Mouse (Mus musculus) heart, postnatal 0 days (tissue): ENCODE measurements around the gene Ano3.

Experiments
- CTCF ChIP-seq: IDR thresholded peaks from 2 replicates; pipeline ENCODE4 v1.5.1; 2016; ENCODE audit warnings: antibody characterized with exemption, control low read depth, low read depth
- EP300 ChIP-seq: IDR thresholded peaks from 2 replicates; pipeline ENCODE4 v1.6.1; 2016; ENCODE audit warnings: antibody characterized with exemption, low read depth

DNA sequence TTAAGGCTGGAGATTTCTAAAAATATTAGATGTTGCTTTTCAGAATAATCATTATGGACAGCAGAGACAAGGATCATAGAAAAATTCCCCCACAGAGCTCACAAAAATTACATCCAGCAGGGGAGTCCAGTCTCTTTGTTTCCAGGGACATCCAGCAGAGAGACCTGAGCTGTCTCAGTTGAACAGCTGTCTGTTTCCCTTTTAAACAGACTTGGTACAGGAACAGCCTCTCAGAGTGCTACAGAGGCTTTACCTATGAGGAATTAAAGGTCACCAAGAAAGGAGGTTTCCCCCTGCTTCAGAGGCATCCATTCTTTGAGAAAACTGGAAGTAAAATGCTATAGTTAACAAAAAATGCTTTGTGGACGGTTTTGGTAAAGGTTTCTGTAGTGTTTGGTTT is 210.2 kb downstream of the Ano3 start:
- TF ChIP-seq CTCF (no peak), EP300 (no peak)
